Mouse (Mus musculus) frontal cortex, postnatal 10 days (tissue): ENCODE measurements around the gene Csrp2.

Experiments used
- DNase-seq, 2 experiments: peaks; one replicate each; pipeline ENCODE4 v3.0.0; 2022; ENCODE audit warnings: low spot score in 2 of 2, mixed read lengths in 1 of 2

Gene Csrp2

GRCm38 (mm10) chr10:110931161-110931912, 11.7 kb downstream of the Csrp2 start:
- no peak for DNase-seq

- peak in 1 of 2 experiments; percentile 38 for DNase-seq
These were observed 12.4 kb downstream of the Csrp2 start for GRCm38 (mm10) chr10:110931913-110932560.

GRCm38 (mm10) chr10:110933584-110933983, 14.0 kb downstream of the Csrp2 start:
- no peak for DNase-seq

- no peak for DNase-seq
These were observed 15.5 kb downstream of the Csrp2 start for GRCm38 (mm10) chr10:110935081-110935480.

GRCm38 (mm10) chr10:110935669-110936068, 16.1 kb downstream of the Csrp2 start:
- DNase-seq = no peak

- no peak for DNase-seq
These were observed 18.8 kb downstream of the Csrp2 start for GRCm38 (mm10) chr10:110938361-110938760.

GRCm38 (mm10) chr10:110938841-110939549, 19.4 kb downstream of the Csrp2 start:
- peak; percentile 33 to 34 for DNase-seq

- no peak for DNase-seq
These were observed 20.1 kb downstream of the Csrp2 start for GRCm38 (mm10) chr10:110939717-110940116.

- DNase-seq = no peak
These were observed 21.3 kb downstream of the Csrp2 start for GRCm38 (mm10) chr10:110940740-110941398.

GRCm38 (mm10) chr10:110941968-110942367, 22.4 kb downstream of the Csrp2 start:
- DNase-seq = no peak

GRCm38 (mm10) chr10:110942806-110943205, 23.2 kb downstream of the Csrp2 start:
- DNase-seq = no peak

- DNase-seq = no peak
These were observed 24.6 kb downstream of the Csrp2 start for GRCm38 (mm10) chr10:110944175-110944574.

- DNase-seq = no peak
These were observed 26.4 kb downstream of the Csrp2 start for GRCm38 (mm10) chr10:110945966-110946365.

GRCm38 (mm10) chr10:110947574-110947973, 28.0 kb downstream of the Csrp2 start:
- DNase-seq = no peak

- no peak for DNase-seq
These were observed 31.5 kb downstream of the Csrp2 start for GRCm38 (mm10) chr10:110951112-110951511.

- no peak for DNase-seq
These were observed 32.2 kb downstream of the Csrp2 start for GRCm38 (mm10) chr10:110951748-110952147.

GRCm38 (mm10) chr10:110952271-110952670, 32.7 kb downstream of the Csrp2 start:
- no peak for DNase-seq

GRCm38 (mm10) chr10:110952937-110953451, 33.4 kb downstream of the Csrp2 start:
- peak in 1 of 2 experiments; percentile 34 for DNase-seq

GRCm38 (mm10) chr10:110958879-110959278, 39.3 kb downstream of the Csrp2 start:
- no peak for DNase-seq

GRCm38 (mm10) chr10:110959781-110960180, 40.2 kb downstream of the Csrp2 start:
- no peak for DNase-seq

GRCm38 (mm10) chr10:110960841-110961240, 41.3 kb downstream of the Csrp2 start:
- no peak for DNase-seq

- DNase-seq = no peak
These were observed 42.6 kb downstream of the Csrp2 start for GRCm38 (mm10) chr10:110962172-110962571.
